Mouse (Mus musculus) E14TG2a.4 (cell line): ENCODE measurements around the gene Hdac5.
A peak's percentile ranks its signal among the peaks of the same experiment; 100 is the strongest.

ENCODE experiments used
- H3K27me3 ChIP-seq: 2 replicates; pipeline ENCODE4 v1.6.1; 2014; ENCODE audit warnings: low read length, control low read depth; ENCODE audit not compliant: insufficient read depth
- H3K36me3 ChIP-seq: 2 replicates; pipeline ENCODE4 v1.6.1; 2014; ENCODE audit warnings: low read length, control low read depth; ENCODE audit not compliant: insufficient read depth
- H3K4me1 ChIP-seq: replicated peaks from 2 replicates; pipeline ENCODE4 v1.6.1; 2014; ENCODE audit warnings: low read depth, low read length, control low read depth
- H3K4me3 ChIP-seq: replicated peaks from 2 replicates; pipeline ENCODE4 v1.5.1; 2014; ENCODE audit warnings: mild to moderate bottlenecking, low read length
- H3K9me3 ChIP-seq: 2 replicates; pipeline ENCODE4 v1.6.1; 2014; ENCODE audit warnings: low read length, control low read depth
- CTCF ChIP-seq: conservative IDR thresholded peaks from 2 replicates; pipeline ENCODE4 v1.5.1; 2014; ENCODE audit warnings: low read length
- NANOG ChIP-seq: IDR thresholded peaks from 2 replicates; pipeline ENCODE4 v1.6.1; 2014; ENCODE audit warnings: borderline replicate concordance, low read length, mixed read lengths
- POU5F1 ChIP-seq: IDR thresholded peaks from 2 replicates; pipeline ENCODE4 v1.6.1; 2014; ENCODE audit warnings: low read length, borderline replicate concordance

The Hdac5 gene

GRCm38 (mm10) chr11:102221243-102221953 lies 8.6 kb downstream of the Hdac5 start:
- Histone ChIP-seq H3K4me1 (peaks cover 99% of the 10 kb centered on the region), H3K36me3 (peaks cover 34% of the 10 kb centered on the region), H3K4me3 (0 out of 2 replicates have a peak overlapping the region, but pooled peaks have one; percentile 13), H3K27me3 (0 out of 2 replicates have a peak, but pooled peaks cover 2% of the 10 kb centered on the region), H3K9me3 (no peaks in the 10 kb centered on the region)
- TF ChIP-seq POU5F1 (no peak), CTCF (no peak), NANOG (no peak)

DNA sequence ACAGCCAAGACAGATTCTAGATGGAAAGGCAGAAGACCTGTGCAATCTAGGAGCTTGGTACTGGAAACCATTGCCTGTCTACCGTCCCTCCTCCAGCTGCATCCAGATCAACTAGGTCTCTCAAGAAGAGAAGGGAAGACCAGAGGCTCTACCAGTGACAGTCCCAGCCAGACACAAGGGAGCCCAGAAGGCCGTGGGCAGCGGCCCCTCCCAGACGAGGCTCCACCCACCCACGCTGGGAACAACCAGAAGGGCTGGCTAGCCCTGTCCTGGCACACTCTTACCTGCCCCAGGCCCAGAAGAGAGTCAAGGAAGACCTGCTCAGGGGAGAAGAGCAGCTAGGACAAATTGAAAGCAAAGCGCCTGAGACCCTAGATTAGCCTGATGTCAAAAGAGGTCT lies 9.5 kb downstream of the Hdac5 start:
- H3K27me3 ChIP-seq = 0 out of 2 replicates have a peak, but pooled peaks cover 2% of the 10 kb centered on the region
- H3K9me3 ChIP-seq = no peaks in the 10 kb centered on the region
- H3K4me1 ChIP-seq = peaks cover 99% of the 10 kb centered on the region
- TF ChIP-seq CTCF = no peak
- TF ChIP-seq POU5F1 = no peak
- no peak for TF ChIP-seq NANOG
- no peak overlapping the region for H3K4me3 ChIP-seq
- H3K36me3 ChIP-seq = peaks cover 34% of the 10 kb centered on the region

GRCm38 (mm10) chr11:102219994-102220346 lies 10.0 kb downstream of the Hdac5 start:
- Histone ChIP-seq H3K9me3 (no peaks in the 10 kb centered on the region), H3K36me3 (peaks cover 34% of the 10 kb centered on the region), H3K4me1 (peaks cover 99% of the 10 kb centered on the region), H3K27me3 (0 out of 2 replicates have a peak, but pooled peaks cover 2% of the 10 kb centered on the region), H3K4me3 (no peak overlapping the region)
- TF ChIP-seq CTCF (no peak), NANOG (no peak), POU5F1 (no peak)

- peaks cover 34% of the 10 kb centered on the region for H3K36me3 ChIP-seq
- TF ChIP-seq POU5F1 (no peak), CTCF (no peak), NANOG (no peak)
- peaks cover 99% of the 10 kb centered on the region for H3K4me1 ChIP-seq
- H3K9me3 ChIP-seq = no peaks in the 10 kb centered on the region
- H3K27me3 ChIP-seq = 0 out of 2 replicates have a peak, but pooled peaks cover 2% of the 10 kb centered on the region
- peak overlapping the region; percentile 75; the same call in 1 of the 2 replicates for H3K4me3 ChIP-seq
Measured at GRCm38 (mm10) chr11:102219247-102219993, 10.5 kb downstream of the Hdac5 start.

- H3K4me1 ChIP-seq = peaks cover 99% of the 10 kb centered on the region
- H3K27me3 ChIP-seq = 0 out of 2 replicates have a peak, but pooled peaks cover 2% of the 10 kb centered on the region
- peak overlapping the region; percentile 75 for H3K4me3 ChIP-seq
- H3K9me3 ChIP-seq = no peaks in the 10 kb centered on the region
- TF ChIP-seq POU5F1 (no peak), CTCF (no peak), NANOG (no peak)
- peaks cover 36% of the 10 kb centered on the region for H3K36me3 ChIP-seq
Measured at GRCm38 (mm10) chr11:102218783-102219182, 11.2 kb downstream of the Hdac5 start.

GRCm38 (mm10) chr11:102217876-102218430 lies 12.0 kb downstream of the Hdac5 start:
- Histone ChIP-seq H3K36me3 (peaks cover 41% of the 10 kb centered on the region), H3K9me3 (no peaks in the 10 kb centered on the region), H3K4me3 (peak overlapping the region; percentile 75), H3K4me1 (peaks cover 96% of the 10 kb centered on the region), H3K27me3 (0 out of 2 replicates have a peak, but pooled peaks cover 2% of the 10 kb centered on the region)
- TF ChIP-seq NANOG (no peak), POU5F1 (no peak), CTCF (no peak)

GRCm38 (mm10) chr11:102217396-102217795 lies 12.6 kb downstream of the Hdac5 start:
- Histone ChIP-seq H3K9me3 (no peaks in the 10 kb centered on the region), H3K4me1 (peaks cover 90% of the 10 kb centered on the region), H3K4me3 (no peak overlapping the region), H3K36me3 (peaks cover 41% of the 10 kb centered on the region), H3K27me3 (0 out of 2 replicates have a peak, but pooled peaks cover 2% of the 10 kb centered on the region)
- TF ChIP-seq NANOG = no peak
- no peak for TF ChIP-seq CTCF
- no peak for TF ChIP-seq POU5F1

- no peaks in the 10 kb centered on the region for H3K9me3 ChIP-seq
- no peak overlapping the region for H3K4me3 ChIP-seq
- 0 out of 2 replicates have a peak, but pooled peaks cover 2% of the 10 kb centered on the region for H3K27me3 ChIP-seq
- H3K36me3 ChIP-seq = peaks cover 41% of the 10 kb centered on the region
- H3K4me1 ChIP-seq = peaks cover 90% of the 10 kb centered on the region
- TF ChIP-seq POU5F1 = no peak
- no peak for TF ChIP-seq NANOG
- no peak for TF ChIP-seq CTCF
Measured at GRCm38 (mm10) chr11:102216886-102217240, 13.1 kb downstream of the Hdac5 start.
